Mouse (Mus musculus) heart, postnatal 25 days (tissue): ENCODE data around the gene T2. TPM values are rescaled to one million over a fixed set of nuclear protein-coding genes. Genes with fewer than 3 reads are reported as not detected.

Experiments
- DNase-seq: peaks from one replicate; pipeline ENCODE4 v3.0.0; 2022; ENCODE audit warnings: low spot score
- intact Hi-C: fragments of 180-260 bp; cut with DNase I; formaldehyde crosslinking; loops from one replicate; pipeline ENCODE4 v1.15.1; 2025
- total RNA-seq, 2 experiments: library from RNA; stranded (reverse); gene quantifications; 2 replicates each; pipeline ENCODE4 v1.2.3; 2021

Gene T2
- total RNA-seq, 2 experiments from 2014 or later = 0.31 to 0.47 TPM

GRCm38 (mm10) chr17:8408589-8409295 is 53.0 kb downstream of the T2 start:
- intact Hi-C loops = no loop called here
- no peak for DNase-seq

GRCm38 (mm10) chr17:8410330-8410729 is 54.5 kb downstream of the T2 start:
- DNase-seq = no peak
- intact Hi-C loops = no loop called here

GRCm38 (mm10) chr17:8413656-8414055 is 57.9 kb downstream of the T2 start:
- DNase-seq = no peak
- intact Hi-C loops = no loop called here

GRCm38 (mm10) chr17:8415533-8415932 is 59.7 kb downstream of the T2 start:
- DNase-seq = no peak
- intact Hi-C loops = no loop called here

GRCm38 (mm10) chr17:8416865-8417264 is 61.1 kb downstream of the T2 start:
- DNase-seq = no peak
- intact Hi-C loops = no loop called here

- intact Hi-C loops = no loop called here
Observed at GRCm38 (mm10) chr17:8420739-8421138, 64.9 kb downstream of the T2 start.

GRCm38 (mm10) chr17:8421517-8421916 is 65.7 kb downstream of the T2 start:
- intact Hi-C loops = no loop called here
- no peak for DNase-seq

More at GRCm38 (mm10) chr17:8420739-8421138, 64.9 kb downstream of the T2 start:
- no peak for DNase-seq

GRCm38 (mm10) chr17:8423283-8423682 is 67.5 kb downstream of the T2 start:
- DNase-seq = no peak
- intact Hi-C loops = no loop called here

GRCm38 (mm10) chr17:8429436-8429835 is 73.6 kb downstream of the T2 start:
- DNase-seq = no peak

GRCm38 (mm10) chr17:8429896-8430295 is 74.1 kb downstream of the T2 start:
- intact Hi-C loops = no loop called here
- no peak for DNase-seq

More at GRCm38 (mm10) chr17:8429436-8429835, 73.6 kb downstream of the T2 start:
- intact Hi-C loops = no loop called here

GRCm38 (mm10) chr17:8432179-8432800 is 76.5 kb downstream of the T2 start:
- intact Hi-C loops = no loop called here
- DNase-seq = no peak

- intact Hi-C loops = no loop called here
- DNase-seq = no peak
Observed at GRCm38 (mm10) chr17:8433121-8433977, 77.6 kb downstream of the T2 start.

GRCm38 (mm10) chr17:8433978-8434960 is 78.5 kb downstream of the T2 start, which contains the start of gene T:
T (plus strand) TSS chr17:8434423.
- DNase-seq = no peak
- intact Hi-C loops = no loop called here

- no peak for DNase-seq
- intact Hi-C loops = no loop called here
Observed at GRCm38 (mm10) chr17:8436184-8436583, 80.4 kb downstream of the T2 start.

GRCm38 (mm10) chr17:8444062-8444461 is 88.3 kb downstream of the T2 start:
- intact Hi-C loops = no loop called here
- DNase-seq = no peak

GRCm38 (mm10) chr17:8447676-8448192 is 91.9 kb downstream of the T2 start:
- no peak for DNase-seq
- intact Hi-C loops = no loop called here

GRCm38 (mm10) chr17:8448324-8448723 is 92.5 kb downstream of the T2 start:
- no peak for DNase-seq
- intact Hi-C loops = no loop called here

- intact Hi-C loops = no loop called here
- no peak for DNase-seq
Observed at GRCm38 (mm10) chr17:8455196-8455595, 99.4 kb downstream of the T2 start.

GRCm38 (mm10) chr17:8455601-8456000 is 99.8 kb downstream of the T2 start:
- intact Hi-C loops = no loop called here
- no peak for DNase-seq
